Mouse (Mus musculus): ENCODE data around the gene Usp50. TPM values are rescaled to one million over a fixed set of nuclear protein-coding genes. Genes with fewer than 3 reads are reported as not detected.

The Usp50 gene
- polyA plus RNA-seq, 1 experiment: 0.02 TPM

DNA sequence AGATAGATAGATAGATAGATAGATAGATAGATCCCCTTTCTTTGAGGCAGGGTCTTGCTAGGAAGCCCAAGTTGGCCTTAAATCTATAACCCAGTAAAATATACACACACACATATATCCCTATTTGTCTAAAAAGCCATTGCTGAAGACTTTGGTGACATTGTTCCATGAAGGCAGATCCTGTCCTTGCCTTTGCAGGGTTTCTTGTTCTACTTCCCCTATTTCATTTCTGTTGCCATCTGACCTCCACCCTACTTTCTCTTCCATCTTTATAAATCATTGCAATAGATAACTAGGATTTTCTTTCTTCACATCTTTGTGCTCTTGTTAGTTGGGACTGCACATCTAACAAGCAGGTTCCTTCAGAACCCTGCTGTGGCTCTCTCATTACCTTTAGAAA lies 70.3 kb downstream of the Usp50 start:
- Histone ChIP-seq H3K27me3 (ENCODE audit: control insufficient read depth) (no peaks in the 10 kb centered on the region), H3K9me3 (ENCODE audit: control insufficient read depth, low read length) (no peaks in the 10 kb centered on the region), H3K4me3 (replicated peaks) (no peak overlapping the region), H3K4me1 (ENCODE audit: control insufficient read depth) (peaks cover 27% of the 10 kb centered on the region), H3K36me3 (ENCODE audit: control insufficient read depth) (peaks cover 14% of the 10 kb centered on the region)
- TF ChIP-seq GATA1 (IDR thresholded peaks at IDR 0.05; ENCODE audit: low read length) (no peak), TAL1 (IDR thresholded peaks at IDR 0.05; ENCODE audit: low read length) (no peak)

DNA sequence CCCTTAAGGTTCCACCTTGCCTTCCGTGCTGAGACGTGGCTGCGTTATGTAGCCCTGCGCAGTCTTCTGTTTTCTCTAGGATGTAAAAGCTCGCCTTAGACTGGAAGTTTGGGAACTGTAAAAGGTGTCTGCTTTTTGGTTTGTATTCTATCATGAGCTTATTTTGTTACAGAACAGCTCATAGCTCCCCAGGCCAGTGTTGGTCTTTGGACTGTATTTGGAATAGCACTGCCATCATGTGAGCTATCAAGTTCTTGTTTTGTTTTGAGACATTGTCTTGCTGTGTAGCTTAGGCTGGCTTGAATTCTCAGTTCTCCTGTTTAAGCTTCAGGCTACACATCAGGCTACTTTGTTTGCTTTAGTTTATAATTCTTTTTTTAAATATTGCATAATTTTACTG lies 70.7 kb downstream of the Usp50 start:
- no peaks in the 10 kb centered on the region for H3K9me3 ChIP-seq (ENCODE audit: control insufficient read depth, low read length)
- H3K27me3 ChIP-seq (ENCODE audit: control insufficient read depth): no peaks in the 10 kb centered on the region
- TF ChIP-seq TAL1 (IDR thresholded peaks at IDR 0.05; ENCODE audit: low read length): no peak
- no peak for TF ChIP-seq GATA1 (IDR thresholded peaks at IDR 0.05; ENCODE audit: low read length)
- no peak overlapping the region for H3K4me3 ChIP-seq (replicated peaks)
- H3K36me3 ChIP-seq (ENCODE audit: control insufficient read depth): peaks cover 11% of the 10 kb centered on the region
- H3K4me1 ChIP-seq (ENCODE audit: control insufficient read depth): peaks cover 31% of the 10 kb centered on the region

- Histone ChIP-seq H3K4me3 (replicated peaks) (peak overlapping the region; percentile 74), H3K4me1 (ENCODE audit: control insufficient read depth) (peaks cover 24% of the 10 kb centered on the region), H3K36me3 (ENCODE audit: control insufficient read depth) (peaks cover 2% of the 10 kb centered on the region), H3K9me3 (ENCODE audit: control insufficient read depth, low read length) (no peaks in the 10 kb centered on the region), H3K27me3 (ENCODE audit: control insufficient read depth) (peaks cover 12% of the 10 kb centered on the region)
- TF ChIP-seq GATA1 (IDR thresholded peaks at IDR 0.05; ENCODE audit: low read length) (no peak), TAL1 (IDR thresholded peaks at IDR 0.05; ENCODE audit: low read length) (no peak)
Measured at GRCm38 (mm10) chr2:126708361-126708760, 74.9 kb downstream of the Usp50 start.

- Histone ChIP-seq H3K4me3 (replicated peaks) (peak overlapping the region; percentile 74), H3K4me1 (ENCODE audit: control insufficient read depth) (peaks cover 24% of the 10 kb centered on the region), H3K36me3 (ENCODE audit: control insufficient read depth) (peaks cover 2% of the 10 kb centered on the region), H3K27me3 (ENCODE audit: control insufficient read depth) (peaks cover 16% of the 10 kb centered on the region), H3K9me3 (ENCODE audit: control insufficient read depth, low read length) (no peaks in the 10 kb centered on the region)
- TF ChIP-seq GATA1 (IDR thresholded peaks at IDR 0.05; ENCODE audit: low read length): no peak
- TF ChIP-seq TAL1 (IDR thresholded peaks at IDR 0.05; ENCODE audit: low read length): no peak
Measured at GRCm38 (mm10) chr2:126707438-126707779, 75.9 kb downstream of the Usp50 start.

DNA sequence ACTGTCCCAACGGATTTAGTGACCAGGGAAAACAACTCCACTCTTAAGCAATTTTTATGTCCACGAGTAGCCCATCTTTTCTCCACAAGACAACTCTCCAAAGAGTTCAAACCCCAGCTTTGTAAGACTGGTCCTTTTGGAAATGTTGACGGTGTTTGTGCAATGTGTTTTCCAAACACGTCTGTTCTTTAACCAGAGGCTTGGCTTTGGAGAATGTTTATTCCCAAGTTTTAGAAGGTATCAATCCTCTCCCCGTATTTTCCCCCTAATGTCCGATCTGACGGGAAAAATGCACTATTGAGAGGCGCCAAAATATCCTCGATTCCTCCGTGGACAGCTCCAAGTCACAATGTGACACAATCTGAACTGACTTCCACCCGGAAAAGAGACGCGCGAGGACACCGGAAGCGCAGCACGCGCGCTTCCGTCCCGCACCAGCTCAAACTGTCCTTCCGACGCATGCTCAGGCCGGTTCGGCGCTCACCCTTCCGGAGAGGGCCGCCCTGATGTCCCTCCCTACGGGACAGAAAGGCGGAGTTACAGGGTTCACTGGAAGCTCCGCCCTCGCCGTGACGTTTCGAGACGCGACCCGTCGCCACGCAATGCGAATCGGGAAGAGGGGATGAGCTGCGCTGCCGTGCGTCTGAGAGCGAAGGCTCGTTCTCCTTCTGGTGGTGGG lies 76.4 kb downstream of the Usp50 start, which contains the start of gene Usp8:
Gene Usp8 (plus strand): TSS at position 570 of the 679 bp plus-strand sequence.
- Histone ChIP-seq H3K4me3 (replicated peaks) (peak within 1 kb of the TSS; percentile 74), H3K9me3 (ENCODE audit: control insufficient read depth, low read length) (no peaks in the 10 kb centered on the region), H3K4me1 (ENCODE audit: control insufficient read depth) (peaks cover 24% of the 10 kb centered on the region), H3K27me3 (ENCODE audit: control insufficient read depth) (peaks cover 16% of the 10 kb centered on the region), H3K36me3 (ENCODE audit: control insufficient read depth) (peaks cover 2% of the 10 kb centered on the region)
- TF ChIP-seq TAL1 (IDR thresholded peaks at IDR 0.05; ENCODE audit: low read length) (no peak), GATA1 (IDR thresholded peaks at IDR 0.05; ENCODE audit: low read length) (no peak)

DNA sequence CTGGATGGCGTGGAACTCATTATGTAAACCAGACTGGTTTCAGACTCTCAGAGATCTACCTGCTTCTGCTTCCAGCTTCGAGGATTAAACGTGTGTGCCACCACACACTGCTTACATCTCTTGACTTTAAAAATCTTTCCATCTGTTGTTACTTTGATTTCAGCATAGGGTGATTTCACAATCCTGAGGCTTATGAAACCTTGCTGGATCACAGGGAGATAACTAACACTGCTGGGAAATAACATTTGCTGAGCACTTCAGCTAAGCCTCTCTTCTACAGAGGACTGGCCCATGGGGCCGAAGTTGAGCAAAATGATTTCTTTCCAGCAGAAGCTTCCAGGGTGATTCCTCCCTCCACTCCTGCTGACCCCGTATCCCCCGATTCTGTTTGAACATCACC lies 88.0 kb downstream of the Usp50 start:
- Histone ChIP-seq H3K36me3 (ENCODE audit: control insufficient read depth) (no peaks in the 10 kb centered on the region), H3K4me1 (ENCODE audit: control insufficient read depth) (no peaks in the 10 kb centered on the region), H3K27me3 (ENCODE audit: control insufficient read depth) (peaks cover 4% of the 10 kb centered on the region; the same call in 1 of the 2 replicates), H3K4me3 (replicated peaks) (no peak overlapping the region), H3K9me3 (ENCODE audit: control insufficient read depth, low read length) (no peaks in the 10 kb centered on the region)
- TF ChIP-seq GATA1 (IDR thresholded peaks at IDR 0.05; ENCODE audit: low read length) (no peak), TAL1 (IDR thresholded peaks at IDR 0.05; ENCODE audit: low read length) (no peak)

DNA sequence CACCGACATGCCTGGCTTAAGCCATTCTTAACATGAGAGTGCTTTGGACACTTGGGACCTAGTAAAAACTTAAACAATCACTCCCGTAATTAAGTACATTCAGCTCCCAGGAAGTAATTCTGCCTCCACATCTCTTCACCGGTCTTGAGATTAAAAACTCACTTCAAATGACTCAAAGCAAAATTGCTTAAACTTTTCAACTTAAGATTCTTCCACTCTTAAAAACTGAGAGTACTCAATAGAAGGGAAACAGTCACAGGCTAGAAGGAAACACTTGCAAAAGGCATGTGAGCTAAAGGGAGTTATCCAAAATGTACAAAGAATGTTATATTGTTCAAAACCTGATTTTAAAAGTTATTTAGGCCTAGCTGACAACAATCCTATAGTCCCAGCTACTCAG lies 92.0 kb downstream of the Usp50 start:
- H3K9me3 ChIP-seq (ENCODE audit: control insufficient read depth, low read length): no peaks in the 10 kb centered on the region
- H3K27me3 ChIP-seq (ENCODE audit: control insufficient read depth): 0 out of 2 replicates have a peak, but pooled peaks cover 2% of the 10 kb centered on the region
- TF ChIP-seq TAL1 (IDR thresholded peaks at IDR 0.05; ENCODE audit: low read length) (no peak), GATA1 (IDR thresholded peaks at IDR 0.05; ENCODE audit: low read length) (no peak)
- no peak overlapping the region for H3K4me3 ChIP-seq (replicated peaks)
- H3K4me1 ChIP-seq (ENCODE audit: control insufficient read depth): no peaks in the 10 kb centered on the region
- no peaks in the 10 kb centered on the region for H3K36me3 ChIP-seq (ENCODE audit: control insufficient read depth)

DNA sequence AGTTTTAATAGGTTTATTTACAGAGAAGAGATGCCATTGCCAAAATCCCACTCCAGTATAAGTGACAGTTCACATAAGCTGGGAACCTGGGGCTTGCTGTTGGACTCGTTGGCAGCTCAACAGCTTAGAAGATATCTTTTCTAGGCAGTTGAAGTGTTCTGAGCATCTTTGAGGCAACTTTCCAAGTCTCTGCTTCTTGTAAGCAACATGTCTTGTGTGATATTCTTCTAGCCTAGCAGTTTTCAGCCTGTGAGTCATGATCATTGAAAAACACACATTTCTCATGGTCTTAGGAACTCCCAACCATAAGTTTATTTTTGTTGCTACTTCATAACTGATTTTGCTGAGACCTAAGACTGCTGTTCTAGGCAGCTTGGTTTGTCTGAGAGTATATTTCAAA lies 100.3 kb downstream of the Usp50 start:
- H3K4me1 ChIP-seq (ENCODE audit: control insufficient read depth): no peaks in the 10 kb centered on the region
- no peaks in the 10 kb centered on the region for H3K27me3 ChIP-seq (ENCODE audit: control insufficient read depth)
- no peaks in the 10 kb centered on the region for H3K9me3 ChIP-seq (ENCODE audit: control insufficient read depth, low read length)
- H3K36me3 ChIP-seq (ENCODE audit: control insufficient read depth): peaks cover 13% of the 10 kb centered on the region
- H3K4me3 ChIP-seq (replicated peaks): no peak overlapping the region
- no peak for TF ChIP-seq TAL1 (IDR thresholded peaks at IDR 0.05; ENCODE audit: low read length)
- no peak for TF ChIP-seq GATA1 (IDR thresholded peaks at IDR 0.05; ENCODE audit: low read length)

- Histone ChIP-seq H3K4me3 (replicated peaks) (no peak overlapping the region), H3K4me1 (ENCODE audit: control insufficient read depth) (peaks cover 2% of the 10 kb centered on the region; the same call in 1 of the 2 replicates), H3K9me3 (ENCODE audit: control insufficient read depth, low read length) (no peaks in the 10 kb centered on the region), H3K27me3 (ENCODE audit: control insufficient read depth) (no peaks in the 10 kb centered on the region), H3K36me3 (ENCODE audit: control insufficient read depth) (peaks cover 13% of the 10 kb centered on the region)
- TF ChIP-seq GATA1 (IDR thresholded peaks at IDR 0.05; ENCODE audit: low read length): no peak
- no peak for TF ChIP-seq TAL1 (IDR thresholded peaks at IDR 0.05; ENCODE audit: low read length)
Measured at GRCm38 (mm10) chr2:126682333-126682732, 100.9 kb downstream of the Usp50 start.

- TF ChIP-seq TAL1 (IDR thresholded peaks at IDR 0.05; ENCODE audit: low read length): no peak
- no peak for TF ChIP-seq GATA1 (IDR thresholded peaks at IDR 0.05; ENCODE audit: low read length)
- peaks cover 36% of the 10 kb centered on the region for H3K4me1 ChIP-seq (ENCODE audit: control insufficient read depth)
- no peaks in the 10 kb centered on the region for H3K27me3 ChIP-seq (ENCODE audit: control insufficient read depth)
- no peaks in the 10 kb centered on the region for H3K9me3 ChIP-seq (ENCODE audit: control insufficient read depth, low read length)
- H3K4me3 ChIP-seq (replicated peaks): no peak overlapping the region
- H3K36me3 ChIP-seq (ENCODE audit: control insufficient read depth): peaks cover 2% of the 10 kb centered on the region
Measured at GRCm38 (mm10) chr2:126677366-126677765, 105.9 kb downstream of the Usp50 start.

Data from erythroblast, embryonic 14.5 days (primary cell).